Mouse (Mus musculus) forebrain, embryonic 15.5 days (tissue): Measurements from ENCODE around the gene Pkm. TPM values are rescaled to one million over a fixed set of nuclear protein-coding genes. Genes with fewer than 3 reads are reported as not detected.

Experiments used
- ATAC-seq: fragments of 200-750 bp; cut with Nextera tagmentation; replicated peaks from 2 replicates; pipeline ENCODE4 v1.8.0; 2017; ENCODE audit warnings: mild to moderate bottlenecking, moderate TSS enrichment, moderate library complexity
- H3K27ac ChIP-seq: fragments of 300-500 bp; sonication (generic); replicated peaks from 2 replicates; pipeline ENCODE4 v1.5.1; 2015; ENCODE audit warnings: mild to moderate bottlenecking, inconsistent platforms
- H3K27me3 ChIP-seq: fragments of 300-500 bp; sonication (generic); 2 replicates; pipeline ENCODE4 v1.6.1; 2015; ENCODE audit warnings: inconsistent platforms
- H3K36me3 ChIP-seq: fragments of 300-500 bp; sonication (generic); 2 replicates; pipeline ENCODE4 v1.6.1; 2015; ENCODE audit warnings: mild to moderate bottlenecking, inconsistent platforms
- H3K4me1 ChIP-seq: fragments of 300-500 bp; sonication (generic); 2 replicates; pipeline ENCODE4 v1.6.1; 2015; ENCODE audit warnings: inconsistent platforms
- H3K4me2 ChIP-seq: fragments of 300-500 bp; sonication (generic); replicated peaks from 2 replicates; pipeline ENCODE4 v1.6.1; 2015; ENCODE audit warnings: mild to moderate bottlenecking, inconsistent platforms
- H3K4me3 ChIP-seq: fragments of 300-500 bp; sonication (generic); 2 replicates; pipeline ENCODE4 v1.5.1; 2015; ENCODE audit warnings: mild to moderate bottlenecking, inconsistent platforms
- H3K9ac ChIP-seq: fragments of 300-500 bp; sonication (generic); replicated peaks from 2 replicates; pipeline ENCODE4 v1.6.1; 2015; ENCODE audit warnings: mild to moderate bottlenecking, inconsistent platforms
- H3K9me3 ChIP-seq: fragments of 300-500 bp; sonication (generic); 2 replicates; pipeline ENCODE4 v1.6.1; 2016; ENCODE audit warnings: inconsistent platforms
- WGBS: fragments of 180-500 bp; shearing (Covaris S2); methylation state at CpG from one replicate; pipeline ENCODE4 v1.1.7; 2015; ENCODE audit warnings: mixed read lengths; 5-methylcytosine and 5-hydroxymethylcytosine counted together
- polyA plus RNA-seq: library from polyadenylated mRNA; unstranded; fragments of >200 nt; fragmentation: Nextera tagmentation; extraction: Ambion mirVana; gene quantifications from 2 replicates; pipeline ENCODE4 v1.2.1, GENCODE M21; 2015

Gene Pkm
- polyA plus RNA-seq, 1 experiment from 2014 or later = 1,184 TPM

DNA sequence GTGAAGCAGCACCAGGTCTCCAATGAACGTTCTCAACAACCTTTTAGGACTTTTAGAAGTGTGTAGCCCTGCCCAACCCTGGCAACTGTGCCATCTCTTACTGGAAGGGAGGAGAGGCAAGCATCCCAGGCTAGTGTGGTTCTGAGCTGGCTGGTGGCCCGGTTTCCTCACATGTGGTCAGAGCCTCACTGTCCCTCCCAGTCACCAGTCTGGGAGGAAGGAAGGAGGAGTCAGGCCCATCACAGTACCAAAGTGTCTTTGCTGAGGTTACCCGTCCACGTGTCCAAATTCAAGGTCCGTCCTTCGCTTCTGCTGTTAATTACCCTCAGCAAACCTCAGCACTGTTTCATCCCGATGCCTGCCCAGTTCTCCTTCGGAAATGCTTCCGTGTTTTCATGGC, 36.0 kb downstream of the Pkm start:
- peak overlapping the region; percentile 70 for H3K27ac ChIP-seq
- WGBS = 34% methylated on average over 9 of the region's 9 CpGs

DNA sequence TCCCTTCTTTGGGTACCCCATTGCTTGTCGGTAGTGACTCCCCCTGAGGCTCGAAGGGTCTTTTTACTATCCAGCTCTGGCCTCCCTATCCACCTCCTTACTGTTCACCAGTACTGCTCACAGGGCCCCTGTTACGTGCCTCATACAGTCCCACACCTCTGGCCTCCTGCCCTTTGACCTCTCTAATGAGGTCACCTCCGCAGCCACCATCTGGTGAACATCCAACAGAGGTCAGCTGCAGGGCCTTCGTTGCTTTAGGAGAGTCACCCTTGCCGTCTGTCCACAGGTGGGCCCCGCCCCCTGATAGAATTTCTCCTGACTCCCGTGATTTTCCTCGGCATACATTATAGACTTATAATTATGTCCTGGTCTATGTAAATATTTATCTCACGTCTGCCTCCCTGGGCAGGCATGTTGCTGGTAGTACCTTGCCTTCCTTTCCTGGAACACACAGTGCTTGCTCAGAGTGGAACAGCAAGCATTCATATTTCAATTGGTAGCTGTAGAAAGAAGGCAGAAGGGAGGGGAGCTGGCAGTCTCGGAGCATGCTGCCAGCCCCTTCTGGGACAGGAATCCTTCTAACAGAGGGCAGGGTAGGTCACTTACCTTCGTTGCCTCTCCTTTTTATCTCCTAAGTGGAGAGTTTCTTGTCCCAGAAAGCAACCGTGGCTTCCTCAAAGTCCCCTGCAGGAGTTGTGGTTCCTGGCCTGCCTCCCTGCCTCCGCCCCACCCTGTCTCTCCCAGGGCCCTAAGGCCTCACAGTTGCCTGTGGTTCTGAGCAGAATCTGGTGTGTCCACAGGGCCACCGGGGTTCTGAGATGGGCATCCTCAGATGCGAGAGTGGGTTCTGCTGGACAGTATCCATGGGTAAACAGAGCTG, 38.6 kb downstream of the Pkm start:
- H3K36me3 ChIP-seq = no peaks in the 10 kb centered on the region
- WGBS = 66% methylated on average over 16 of the region's 16 CpGs
- no peak overlapping the region for H3K9ac ChIP-seq
- no peak overlapping the region for H3K27ac ChIP-seq
- H3K27me3 ChIP-seq = no peaks in the 10 kb centered on the region
- no peak for ATAC-seq
- H3K9me3 ChIP-seq = no peaks in the 10 kb centered on the region
- no peak overlapping the region for H3K4me3 ChIP-seq
- peaks cover 21% of the 10 kb centered on the region for H3K4me1 ChIP-seq
- H3K4me2 ChIP-seq = no peak overlapping the region

More for the DNA sequence above, 36.0 kb downstream of the Pkm start:
- Histone ChIP-seq H3K4me2 (peak overlapping the region; percentile 54), H3K9me3 (no peaks in the 10 kb centered on the region), H3K9ac (peak overlapping the region; percentile 22), H3K27me3 (no peaks in the 10 kb centered on the region), H3K36me3 (no peaks in the 10 kb centered on the region), H3K4me1 (peaks cover 21% of the 10 kb centered on the region), H3K4me3 (peak overlapping the region; percentile 36)
- ATAC-seq = peak; percentile 76

DNA sequence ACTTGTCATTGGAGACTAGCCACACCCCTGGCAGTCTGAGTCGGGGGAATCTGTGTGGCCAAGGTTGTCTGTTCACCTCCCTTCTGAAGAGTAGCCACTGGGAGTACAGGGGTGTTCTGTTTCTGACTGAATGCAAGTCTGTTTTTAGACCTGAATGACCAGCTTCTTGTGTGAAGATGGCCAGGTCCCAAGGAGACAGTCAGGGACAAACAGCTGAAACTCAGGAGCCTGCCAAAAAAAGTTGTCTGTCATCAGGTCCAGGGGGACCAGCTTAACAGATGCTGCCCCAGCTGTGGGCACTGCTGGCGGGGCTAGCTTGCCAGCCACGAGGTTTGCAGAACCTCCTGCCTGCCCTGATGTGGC, 39.3 kb downstream of the Pkm start:
- no peak overlapping the region for H3K27ac ChIP-seq
- no peaks in the 10 kb centered on the region for H3K36me3 ChIP-seq
- H3K4me3 ChIP-seq = no peak overlapping the region
- H3K9ac ChIP-seq = no peak overlapping the region
- WGBS = 52% methylated on average over 3 of the region's 3 CpGs
- H3K4me1 ChIP-seq = peaks cover 21% of the 10 kb centered on the region
- no peaks in the 10 kb centered on the region for H3K27me3 ChIP-seq
- no peak for ATAC-seq
- H3K9me3 ChIP-seq = no peaks in the 10 kb centered on the region
- H3K4me2 ChIP-seq = no peak overlapping the region

DNA sequence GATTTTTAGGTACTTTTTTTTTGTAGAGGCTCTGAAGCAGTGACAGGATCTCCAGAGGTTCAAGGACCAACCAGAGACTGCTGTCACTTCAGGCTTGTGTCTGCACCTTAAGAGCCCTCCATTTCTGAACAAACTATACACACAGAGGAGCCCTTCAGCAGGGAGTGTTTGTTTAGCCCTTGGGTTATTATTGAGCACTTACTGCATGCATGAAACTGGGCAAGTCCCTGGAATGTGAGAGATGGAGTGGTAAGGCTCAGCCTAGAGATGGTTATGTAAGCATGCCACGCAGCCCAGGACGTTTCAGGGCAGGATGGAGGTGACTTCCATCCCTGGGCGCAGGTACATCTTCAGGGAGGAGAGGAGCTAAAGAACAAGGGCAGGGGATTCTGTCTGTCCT, 40.2 kb downstream of the Pkm start:
- no peak overlapping the region for H3K9ac ChIP-seq
- ATAC-seq = no peak
- H3K27ac ChIP-seq = no peak overlapping the region
- H3K4me3 ChIP-seq = no peak overlapping the region
- peaks cover 19% of the 10 kb centered on the region for H3K4me1 ChIP-seq
- no peaks in the 10 kb centered on the region for H3K9me3 ChIP-seq
- WGBS = 95% methylated on average over 3 of the region's 3 CpGs
- H3K27me3 ChIP-seq = no peaks in the 10 kb centered on the region
- no peak overlapping the region for H3K4me2 ChIP-seq
- no peaks in the 10 kb centered on the region for H3K36me3 ChIP-seq

DNA sequence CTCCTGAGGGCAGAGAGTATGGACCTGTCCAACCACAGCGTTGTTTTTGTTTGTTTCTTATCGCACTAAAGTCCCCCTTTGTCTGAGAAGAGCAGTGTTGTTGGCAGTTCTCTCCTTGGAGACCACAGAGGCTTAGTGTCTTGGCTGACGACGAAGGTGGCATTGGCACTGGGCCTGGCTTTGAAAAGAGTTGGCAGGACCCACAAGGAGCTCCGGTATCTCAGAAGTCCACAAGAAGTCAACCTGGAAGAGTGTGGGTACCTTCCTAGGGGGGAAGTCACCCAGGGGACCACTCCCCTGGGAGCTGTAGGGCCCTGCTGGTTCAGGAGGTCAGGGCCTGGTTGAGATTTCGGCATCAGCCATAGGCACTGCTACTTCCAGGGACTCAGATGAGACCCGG, 44.9 kb downstream of the Pkm start:
- WGBS = 58% methylated on average over 7 of the region's 7 CpGs
- Histone ChIP-seq H3K4me3 (no peak overlapping the region), H3K4me2 (no peak overlapping the region), H3K36me3 (no peaks in the 10 kb centered on the region), H3K9me3 (no peaks in the 10 kb centered on the region), H3K27ac (no peak overlapping the region), H3K9ac (no peak overlapping the region), H3K4me1 (no peaks in the 10 kb centered on the region), H3K27me3 (no peaks in the 10 kb centered on the region)
- ATAC-seq = no peak

DNA sequence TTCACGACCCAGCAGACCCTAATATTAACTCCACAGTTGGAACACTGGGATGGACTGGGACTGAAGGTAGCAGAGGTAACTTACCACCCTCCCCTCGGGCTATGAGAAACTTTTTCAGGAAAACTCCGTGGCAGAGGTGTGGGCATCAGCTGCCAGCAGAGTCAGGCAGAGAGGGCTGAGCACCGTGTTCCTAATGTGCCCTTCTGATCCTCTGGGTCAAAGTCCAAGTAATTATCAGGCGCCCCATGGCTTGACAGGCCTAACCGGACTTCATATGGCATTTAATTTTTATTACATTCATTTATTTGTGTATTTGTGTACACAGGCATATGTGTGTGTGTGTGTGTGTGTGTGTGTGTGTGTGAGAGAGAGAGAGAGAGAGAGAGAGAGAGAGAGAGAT, 46.9 kb downstream of the Pkm start:
- Histone ChIP-seq H3K27ac (no peak overlapping the region), H3K27me3 (no peaks in the 10 kb centered on the region), H3K4me1 (no peaks in the 10 kb centered on the region), H3K9me3 (no peaks in the 10 kb centered on the region), H3K4me2 (no peak overlapping the region), H3K9ac (no peak overlapping the region), H3K4me3 (no peak overlapping the region), H3K36me3 (no peaks in the 10 kb centered on the region)
- no peak for ATAC-seq
- WGBS = 75% methylated on average over 6 of the region's 6 CpGs

DNA sequence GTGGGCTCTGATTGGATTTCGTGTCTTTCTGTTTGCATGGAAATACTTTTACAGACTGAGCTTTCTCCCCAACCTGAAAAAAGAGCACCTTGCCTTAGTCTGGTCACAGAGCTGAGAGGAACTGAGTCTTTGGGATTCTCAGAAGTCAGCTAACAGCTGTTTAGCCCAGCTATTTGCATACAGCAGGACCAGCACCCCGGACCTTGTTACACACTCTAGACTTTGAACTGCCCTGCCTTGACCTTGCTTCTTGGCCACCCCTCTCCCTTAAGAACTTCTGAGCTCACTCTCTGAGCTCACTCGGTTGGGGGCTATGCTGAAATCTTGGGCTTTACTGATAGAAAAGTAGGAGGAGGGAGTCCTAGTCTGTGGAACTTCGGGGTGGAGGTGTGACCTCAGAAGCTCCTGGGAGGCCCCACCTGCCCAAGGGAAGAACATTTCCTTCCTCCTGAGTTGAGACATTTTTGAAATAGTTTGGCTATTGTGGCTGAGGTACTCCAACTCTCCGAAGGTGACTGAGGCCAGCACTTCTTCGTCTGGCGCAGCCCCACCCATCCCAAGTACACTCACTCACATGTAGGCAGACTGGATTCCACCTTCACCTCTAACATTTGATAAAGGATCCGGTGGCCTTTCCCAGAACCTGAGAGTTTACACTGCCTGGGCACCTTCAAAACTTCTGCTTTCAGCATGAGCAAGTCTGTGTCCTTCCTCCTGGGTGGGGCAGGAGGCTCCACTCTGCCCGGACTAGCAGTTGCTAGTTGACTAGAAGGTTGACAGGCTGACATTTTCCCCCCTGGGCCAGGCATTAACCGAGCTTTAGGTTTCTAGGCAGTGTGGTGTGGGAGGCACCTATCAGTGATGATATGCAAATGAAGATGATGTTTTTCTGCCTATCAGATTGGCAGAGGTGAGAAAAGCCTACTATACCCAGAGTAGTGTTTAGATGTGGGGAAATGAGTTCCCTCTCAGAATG, 51.0 kb downstream of the Pkm start:
- 69% methylated on average over 10 of the region's 10 CpGs for WGBS
- ATAC-seq = no peak
- Histone ChIP-seq H3K9ac (no peak overlapping the region), H3K4me3 (no peak overlapping the region), H3K4me2 (no peak overlapping the region), H3K36me3 (no peaks in the 10 kb centered on the region), H3K27ac (no peak overlapping the region), H3K9me3 (no peaks in the 10 kb centered on the region), H3K4me1 (no peaks in the 10 kb centered on the region), H3K27me3 (no peaks in the 10 kb centered on the region)

DNA sequence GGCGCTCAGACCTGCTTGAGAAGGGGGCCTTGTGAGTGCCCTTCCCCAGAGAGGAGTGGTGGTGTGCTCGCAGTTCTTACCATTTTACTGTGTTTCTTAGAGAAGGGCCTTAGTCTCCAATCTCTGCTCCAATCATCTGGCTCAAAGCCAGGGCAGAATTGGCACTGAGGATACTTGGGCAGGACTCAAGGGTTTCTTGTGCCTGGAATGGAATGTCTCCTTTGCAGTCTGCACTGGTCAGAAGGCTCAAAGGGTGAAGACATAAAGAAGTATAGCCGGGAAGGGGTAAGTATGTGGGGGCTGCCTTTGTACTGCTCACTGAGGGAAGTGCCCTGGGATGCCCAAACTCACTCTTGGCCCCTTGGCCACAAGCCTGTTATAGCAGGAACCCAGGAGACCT, 53.1 kb downstream of the Pkm start:
- H3K36me3 ChIP-seq = no peaks in the 10 kb centered on the region
- no peaks in the 10 kb centered on the region for H3K9me3 ChIP-seq
- H3K27ac ChIP-seq = no peak overlapping the region
- no peak overlapping the region for H3K4me3 ChIP-seq
- no peak overlapping the region for H3K9ac ChIP-seq
- H3K27me3 ChIP-seq = no peaks in the 10 kb centered on the region
- H3K4me2 ChIP-seq = no peak overlapping the region
- no peaks in the 10 kb centered on the region for H3K4me1 ChIP-seq
- ATAC-seq = no peak
- 77% methylated on average over 3 of the region's 3 CpGs for WGBS

DNA sequence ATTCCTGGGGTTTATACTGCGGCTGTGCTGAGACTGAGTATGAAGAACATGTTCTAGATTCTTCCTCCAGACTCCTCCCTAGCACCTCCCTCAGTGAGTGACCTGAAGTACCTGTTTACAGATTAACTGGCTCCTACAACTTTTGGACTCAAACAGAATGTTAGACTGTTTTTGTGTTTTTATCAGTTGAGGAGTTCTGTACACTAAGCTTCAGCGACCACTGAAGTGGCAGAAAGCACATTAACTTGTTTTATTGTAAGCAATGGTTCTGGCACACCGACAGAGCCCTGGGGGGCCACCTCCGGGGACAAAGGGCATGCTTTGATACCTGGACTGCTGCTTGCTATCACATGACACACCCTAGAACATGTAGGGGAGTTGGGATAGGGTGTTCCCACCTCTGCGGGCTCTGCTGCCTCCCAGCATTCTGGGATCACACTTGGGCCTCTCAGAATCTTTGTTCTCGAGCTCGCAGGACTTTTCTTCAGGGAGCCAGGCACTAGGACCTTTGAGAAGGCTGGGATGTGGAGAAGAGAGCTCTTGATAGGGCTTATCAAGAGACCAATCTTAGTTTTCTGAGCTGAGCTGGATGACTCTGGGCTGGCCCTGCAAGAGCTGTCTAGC, 60.2 kb downstream of the Pkm start:
- no peak overlapping the region for H3K4me2 ChIP-seq
- no peaks in the 10 kb centered on the region for H3K4me1 ChIP-seq
- no peaks in the 10 kb centered on the region for H3K27me3 ChIP-seq
- no peak overlapping the region for H3K4me3 ChIP-seq
- no peaks in the 10 kb centered on the region for H3K9me3 ChIP-seq
- H3K36me3 ChIP-seq = no peaks in the 10 kb centered on the region
- H3K27ac ChIP-seq = no peak overlapping the region
- no peak for ATAC-seq
- no peak overlapping the region for H3K9ac ChIP-seq
- 73% methylated on average over 7 of the region's 7 CpGs for WGBS

DNA sequence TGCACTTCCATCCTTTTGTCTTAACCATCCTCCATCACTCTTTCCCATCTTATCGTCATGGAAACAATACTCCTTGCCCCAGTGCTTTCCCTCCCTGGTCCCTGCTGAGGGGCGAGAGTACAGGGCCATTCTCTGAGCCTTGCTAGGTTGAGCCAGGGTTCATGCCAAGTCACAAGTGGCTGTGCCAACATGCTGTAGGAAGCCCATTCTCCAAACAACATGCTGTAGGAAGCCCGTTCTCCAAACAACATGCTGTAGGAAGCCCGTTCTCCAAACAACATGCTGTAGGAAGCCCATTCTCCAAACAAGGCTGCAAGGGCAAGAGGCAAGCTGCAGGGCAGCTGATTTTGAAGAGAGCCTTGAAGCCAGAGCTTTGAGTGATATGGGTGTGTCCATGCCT, 62.1 kb downstream of the Pkm start:
- WGBS = 84% methylated on average over 4 of the region's 4 CpGs
- ATAC-seq = no peak
- Histone ChIP-seq H3K4me2 (no peak overlapping the region), H3K4me3 (no peak overlapping the region), H3K36me3 (no peaks in the 10 kb centered on the region), H3K27ac (no peak overlapping the region), H3K9ac (no peak overlapping the region), H3K27me3 (no peaks in the 10 kb centered on the region), H3K4me1 (peaks cover 1% of the 10 kb centered on the region), H3K9me3 (no peaks in the 10 kb centered on the region)

DNA sequence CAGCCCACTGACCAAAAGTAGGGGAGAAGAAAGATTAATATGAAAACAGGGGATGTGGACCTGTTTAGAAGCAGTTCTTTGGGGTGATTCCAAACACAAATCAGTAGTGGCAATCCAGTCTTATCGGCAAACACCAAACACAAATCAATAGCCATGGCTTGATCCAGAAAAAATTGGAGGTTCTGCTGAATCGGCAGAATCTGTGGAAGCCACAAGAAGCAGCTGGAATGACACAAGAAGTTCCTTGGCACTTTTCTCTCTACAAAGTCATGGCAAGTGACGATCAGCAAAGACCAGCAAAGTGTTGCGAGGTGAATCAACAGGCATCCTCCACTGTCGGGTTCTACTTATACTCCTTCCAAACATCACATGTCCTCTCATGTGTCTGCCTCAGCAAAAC, 65.0 kb downstream of the Pkm start:
- Histone ChIP-seq H3K9me3 (no peaks in the 10 kb centered on the region), H3K27me3 (no peaks in the 10 kb centered on the region), H3K27ac (no peak overlapping the region), H3K4me2 (no peak overlapping the region), H3K9ac (no peak overlapping the region), H3K36me3 (no peaks in the 10 kb centered on the region), H3K4me3 (no peak overlapping the region), H3K4me1 (peaks cover 18% of the 10 kb centered on the region)
- WGBS = 89% methylated on average over 5 of the region's 5 CpGs
- no peak for ATAC-seq
